Mouse (Mus musculus): ENCODE results near the gene Pdzk1ip1.

Gene Pdzk1ip1

GRCm38 (mm10) chr4:115075204-115075915 is 13.1 kb upstream of the Pdzk1ip1 start:
- no peak for DNase-seq (ENCODE audit: low spot score in 2 of 2)

GRCm38 (mm10) chr4:115078892-115079820 is 9.4 kb upstream of the Pdzk1ip1 start:
- DNase-seq (ENCODE audit: low spot score in 2 of 2), result no peak

- no peak for DNase-seq (ENCODE audit: low spot score in 2 of 2)
Measured at GRCm38 (mm10) chr4:115079821-115080349, 8.6 kb upstream of the Pdzk1ip1 start.

DNA sequence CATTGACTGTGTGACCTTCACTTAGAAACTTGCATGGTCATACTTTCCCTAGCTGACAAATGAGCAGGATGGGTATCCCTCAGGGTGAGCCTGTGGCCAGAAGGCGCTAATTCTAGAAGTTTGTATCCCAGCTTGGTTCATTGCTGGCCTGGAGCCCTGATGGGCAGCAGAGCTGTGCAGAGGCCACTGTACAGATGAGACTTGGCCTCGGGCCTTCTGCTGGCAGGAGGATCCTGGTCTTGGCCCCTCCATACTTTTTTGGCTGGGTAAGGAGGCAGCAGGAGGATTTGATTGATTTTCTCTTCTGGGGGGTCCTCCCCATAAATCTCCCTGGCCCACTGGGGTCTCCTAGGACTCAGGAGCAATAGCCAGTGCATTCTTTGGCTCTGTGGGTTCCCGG is 5.5 kb upstream of the Pdzk1ip1 start:
- no peak for DNase-seq (ENCODE audit: low spot score in 2 of 2)

GRCm38 (mm10) chr4:115085522-115086095 is 2.9 kb upstream of the Pdzk1ip1 start:
- DNase-seq (ENCODE audit: low spot score in 2 of 2), result peak; percentile 46 to 65

DNA sequence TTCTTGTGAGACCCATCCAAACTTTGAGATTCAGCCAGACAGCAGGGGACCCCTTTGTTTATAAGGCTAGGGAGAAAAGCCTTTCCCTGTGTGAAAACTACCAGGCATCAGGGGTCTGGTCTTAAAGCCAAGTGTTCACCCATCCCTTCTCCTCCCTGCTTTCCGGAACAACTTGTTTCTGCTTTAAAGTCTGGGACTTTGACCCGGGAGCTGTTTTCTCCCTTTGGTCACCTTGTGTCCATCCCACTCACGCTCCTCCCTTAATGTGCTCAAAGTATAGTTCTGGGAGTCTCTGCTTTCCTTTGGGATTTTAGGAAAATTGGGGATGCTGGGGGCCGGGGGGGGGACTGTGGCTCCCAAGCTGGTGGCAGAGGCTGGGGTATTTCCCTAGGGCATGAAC is 2.3 kb upstream of the Pdzk1ip1 start:
- no peak for DNase-seq (ENCODE audit: low spot score in 2 of 2)

DNA sequence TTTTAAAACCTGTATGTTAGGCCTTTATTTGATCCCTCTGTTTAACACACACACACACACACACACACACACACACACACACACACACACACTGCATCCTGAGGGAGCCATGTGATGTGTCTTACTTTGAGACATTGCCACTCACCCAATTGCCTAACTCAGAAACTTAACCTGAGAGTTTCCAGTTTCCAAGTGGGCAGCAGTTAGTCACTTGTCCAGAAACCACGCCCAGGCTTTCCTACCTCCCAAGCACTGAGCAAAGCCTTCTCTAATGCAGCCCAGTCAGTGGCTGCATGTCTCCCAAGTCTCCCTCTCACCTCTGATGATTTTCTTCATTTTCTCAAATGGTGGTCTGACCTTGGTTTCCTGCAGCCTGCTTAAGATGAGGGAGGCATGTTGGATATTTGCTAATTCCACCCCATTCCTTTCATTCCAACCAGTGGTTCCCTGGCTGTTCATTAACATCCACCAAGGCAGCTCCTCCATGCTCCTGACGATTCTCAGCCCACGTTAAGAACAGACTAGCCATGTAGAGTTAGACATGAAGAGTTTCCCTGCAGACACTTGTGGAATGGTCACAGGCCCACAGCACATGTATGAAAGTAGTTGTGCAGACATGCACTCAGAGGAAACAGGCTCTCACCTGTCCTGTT is 1.6 kb upstream of the Pdzk1ip1 start:
- no peak for DNase-seq (ENCODE audit: low spot score in 2 of 2)

GRCm38 (mm10) chr4:115090592-115090991 is 2.1 kb downstream of the Pdzk1ip1 start:
- DNase-seq (ENCODE audit: low spot score in 2 of 2), result no peak

DNA sequence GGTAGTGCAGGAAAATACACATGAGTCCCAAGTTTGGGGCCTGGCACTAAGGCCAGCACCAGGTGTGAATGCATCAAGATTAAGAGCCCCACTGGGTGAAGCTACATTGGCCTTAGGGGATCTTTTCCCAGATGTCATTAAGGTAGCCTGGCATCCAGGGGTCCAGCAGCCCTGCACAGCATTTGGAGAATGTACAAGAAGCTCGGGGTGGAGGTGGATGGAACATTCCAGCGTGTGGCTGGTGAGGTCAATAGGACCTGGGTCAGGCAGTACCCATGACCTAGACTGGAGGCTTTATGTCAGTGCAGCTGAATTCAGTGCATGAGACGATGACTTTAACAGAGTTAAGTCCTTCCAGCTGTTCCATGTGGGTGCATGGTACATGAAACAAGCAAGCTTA is 3.3 kb downstream of the Pdzk1ip1 start:
- no peak for DNase-seq (ENCODE audit: low spot score in 2 of 2)

GRCm38 (mm10) chr4:115093331-115093864 is 4.9 kb downstream of the Pdzk1ip1 start:
- no peak for DNase-seq (ENCODE audit: low spot score in 2 of 2)

DNA sequence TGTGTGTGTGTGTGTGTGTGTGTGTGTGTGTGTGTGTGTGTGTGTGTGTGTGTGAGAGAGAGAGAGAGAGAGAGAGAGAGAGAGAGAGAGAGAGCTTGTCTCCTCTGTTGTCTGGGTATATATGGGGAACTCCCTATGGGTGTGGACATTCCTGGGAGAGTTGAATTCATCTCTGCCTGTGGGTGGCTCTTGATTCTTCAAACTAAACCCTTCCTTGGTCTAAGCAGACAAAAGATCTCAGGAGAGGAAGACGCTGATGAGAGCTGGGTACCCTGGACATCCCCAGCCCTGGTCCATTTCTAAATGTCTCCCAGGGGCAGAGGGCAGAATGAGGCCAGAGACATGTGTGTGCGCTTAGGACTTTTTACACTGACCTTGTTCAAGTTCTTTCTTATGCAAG is 5.5 kb downstream of the Pdzk1ip1 start:
- DNase-seq (ENCODE audit: low spot score in 2 of 2), result no peak

- peak; percentile 74 for DNase-seq (ENCODE audit: low spot score in 2 of 2)
Measured at GRCm38 (mm10) chr4:115095671-115096434, 7.3 kb downstream of the Pdzk1ip1 start.

- DNase-seq (ENCODE audit: low spot score in 2 of 2), result no peak
Measured at GRCm38 (mm10) chr4:115096435-115097145, 8.1 kb downstream of the Pdzk1ip1 start.

GRCm38 (mm10) chr4:115097146-115097496 is 8.6 kb downstream of the Pdzk1ip1 start:
- DNase-seq (ENCODE audit: low spot score in 2 of 2), result no peak

- peak in 1 of 2 experiments; percentile 45 for DNase-seq (ENCODE audit: low spot score in 2 of 2)
Measured at GRCm38 (mm10) chr4:115101682-115102081, 13.2 kb downstream of the Pdzk1ip1 start.

GRCm38 (mm10) chr4:115103510-115103909 is 15.0 kb downstream of the Pdzk1ip1 start:
- DNase-seq (ENCODE audit: low spot score in 2 of 2), result no peak

DNA sequence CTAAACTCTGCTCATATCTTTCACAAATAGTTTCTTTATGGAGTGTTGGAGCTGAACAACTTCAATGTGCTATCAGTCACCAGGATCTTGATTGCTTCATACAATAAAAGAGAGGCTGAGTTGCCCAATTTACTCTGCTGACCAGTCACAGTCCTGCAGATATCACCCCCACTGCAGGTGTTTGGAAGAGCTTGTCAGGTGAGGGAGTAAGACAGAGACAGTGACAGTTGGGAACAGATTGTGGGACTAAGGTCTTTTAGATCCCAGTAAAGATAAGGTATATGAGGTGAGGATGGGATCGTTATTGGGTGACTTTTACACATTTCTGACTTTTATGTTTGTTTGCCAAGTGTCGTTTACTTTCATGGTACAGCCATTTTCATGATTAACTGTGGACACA is 22.7 kb downstream of the Pdzk1ip1 start:
- DNase-seq (ENCODE audit: low spot score in 2 of 2), result no peak

- no peak for DNase-seq (ENCODE audit: low spot score in 2 of 2)
Measured at GRCm38 (mm10) chr4:115113266-115113665, 24.8 kb downstream of the Pdzk1ip1 start.

GRCm38 (mm10) chr4:115119642-115120041 is 31.1 kb downstream of the Pdzk1ip1 start:
- DNase-seq (ENCODE audit: low spot score in 2 of 2), result no peak

- no peak for DNase-seq (ENCODE audit: low spot score in 2 of 2)
Measured at GRCm38 (mm10) chr4:115121162-115121561, 32.7 kb downstream of the Pdzk1ip1 start.
